Mouse (Mus musculus): ENCODE data around the gene Ubald1.

The Ubald1 gene

GRCm38 (mm10) chr16:4880136-4880825, at the start of gene Ubald1:
Gene Ubald1 (minus strand): TSS chr16:4880315.
- peak; percentile 99 for DNase-seq

GRCm38 (mm10) chr16:4928474-4928873, 48.4 kb upstream of the Ubald1 start:
- no peak for DNase-seq

GRCm38 (mm10) chr16:4927967-4928366, 47.9 kb upstream of the Ubald1 start:
- DNase-seq: no peak

- no peak for DNase-seq
Measured at GRCm38 (mm10) chr16:4923996-4924395, 43.9 kb upstream of the Ubald1 start.

GRCm38 (mm10) chr16:4922481-4922880, 42.4 kb upstream of the Ubald1 start:
- no peak for DNase-seq

- DNase-seq: no peak
Measured at GRCm38 (mm10) chr16:4920556-4920955, 40.4 kb upstream of the Ubald1 start.

- DNase-seq: no peak
Measured at GRCm38 (mm10) chr16:4916608-4917007, 36.5 kb upstream of the Ubald1 start.

GRCm38 (mm10) chr16:4915931-4916330, 35.8 kb upstream of the Ubald1 start:
- no peak for DNase-seq

GRCm38 (mm10) chr16:4913783-4914735, 33.9 kb upstream of the Ubald1 start:
- DNase-seq: peak; percentile 75

GRCm38 (mm10) chr16:4912907-4913782, 33.0 kb upstream of the Ubald1 start:
- DNase-seq: no peak

- DNase-seq: no peak
Measured at GRCm38 (mm10) chr16:4912074-4912648, 32.0 kb upstream of the Ubald1 start.

- no peak for DNase-seq
Measured at GRCm38 (mm10) chr16:4910758-4911157, 30.6 kb upstream of the Ubald1 start.

- no peak for DNase-seq
Measured at GRCm38 (mm10) chr16:4909745-4910144, 29.6 kb upstream of the Ubald1 start.

GRCm38 (mm10) chr16:4907972-4908371, 27.9 kb upstream of the Ubald1 start:
- DNase-seq: no peak

- DNase-seq: no peak
Measured at GRCm38 (mm10) chr16:4907386-4907785, 27.3 kb upstream of the Ubald1 start.

GRCm38 (mm10) chr16:4906559-4906958, 26.4 kb upstream of the Ubald1 start:
- DNase-seq: no peak

GRCm38 (mm10) chr16:4905591-4905990, 25.5 kb upstream of the Ubald1 start:
- no peak for DNase-seq

GRCm38 (mm10) chr16:4904878-4905277, 24.8 kb upstream of the Ubald1 start:
- no peak for DNase-seq

GRCm38 (mm10) chr16:4903491-4904102, 23.5 kb upstream of the Ubald1 start:
- no peak for DNase-seq

GRCm38 (mm10) chr16:4902390-4902789, 22.3 kb upstream of the Ubald1 start:
- no peak for DNase-seq

- no peak for DNase-seq
Measured at GRCm38 (mm10) chr16:4901167-4901566, 21.1 kb upstream of the Ubald1 start.

- DNase-seq: no peak
Measured at GRCm38 (mm10) chr16:4899711-4900110, 19.6 kb upstream of the Ubald1 start.
